Mouse (Mus musculus): ENCODE measurements around the gene Nup93.

Gene Nup93

DNA sequence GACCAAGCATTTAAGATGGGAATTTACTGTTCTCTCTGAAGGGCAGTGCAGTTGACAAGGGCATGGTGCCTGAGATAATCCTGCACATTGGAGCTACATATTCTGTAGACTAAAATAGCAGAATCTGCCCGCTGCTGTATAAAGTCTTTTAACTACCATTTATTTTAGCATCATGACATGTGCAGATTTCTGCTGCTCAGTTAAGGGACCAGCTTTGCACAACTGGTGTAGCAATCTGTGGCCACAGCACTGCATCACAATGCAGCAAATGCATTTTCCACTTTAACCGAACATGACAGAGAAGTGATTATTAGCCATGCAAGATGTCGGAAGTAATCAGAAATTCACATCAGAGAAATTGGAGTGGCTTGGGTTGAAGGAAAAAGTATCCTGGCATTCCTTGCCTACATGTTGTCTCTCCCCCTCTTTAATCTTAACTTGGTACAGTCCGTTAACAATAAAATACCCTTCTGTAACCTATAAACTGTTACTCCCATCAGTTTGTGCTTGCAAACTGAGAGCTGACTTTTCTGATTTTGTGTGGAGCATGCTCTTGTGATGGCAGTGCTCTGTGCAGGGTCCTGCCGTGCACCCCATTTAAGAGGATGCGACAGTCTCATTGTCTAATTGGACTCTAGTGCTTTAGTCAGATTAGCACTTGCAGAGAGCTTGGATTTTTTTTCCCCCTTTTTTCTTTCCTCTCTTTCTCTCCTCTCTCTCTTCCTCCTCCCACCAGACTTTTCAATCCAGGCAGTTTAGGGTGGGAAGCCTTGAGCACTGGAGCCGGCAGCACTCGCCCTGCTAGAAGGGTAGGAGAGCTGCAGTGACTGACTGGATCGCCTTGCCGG lies 52.2 kb downstream of the Nup93 start:
- peak; percentile 69 to 73 for DNase-seq (ENCODE audit: low spot score in 2 of 2)

DNA sequence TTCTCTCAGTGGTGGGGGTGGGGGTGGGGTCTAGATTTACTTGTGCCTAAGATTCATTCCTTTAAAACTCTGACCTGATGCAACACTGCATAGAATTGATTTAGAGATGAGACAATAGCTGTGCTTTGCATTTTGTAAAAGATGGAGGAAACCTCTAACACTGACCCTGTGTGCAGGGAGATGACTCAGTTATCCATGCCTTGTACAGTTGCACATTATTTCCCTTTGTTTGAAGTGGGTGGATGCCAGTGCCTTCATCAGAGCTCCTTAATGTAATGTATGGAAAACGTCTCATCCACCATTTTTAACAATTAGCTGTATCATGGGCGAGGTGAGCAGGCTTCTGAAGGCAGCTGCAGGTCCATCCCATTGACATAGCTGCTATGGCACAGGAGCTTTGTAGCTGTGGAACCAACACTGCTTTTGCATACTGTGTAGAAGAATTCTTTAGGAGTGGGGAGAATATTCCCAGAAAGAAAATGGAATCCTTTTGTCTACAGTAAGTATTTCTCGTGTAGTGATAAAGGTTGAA lies 54.1 kb downstream of the Nup93 start:
- no peak for DNase-seq (ENCODE audit: low spot score in 2 of 2)

GRCm38 (mm10) chr8:94270309-94270708 lies 55.9 kb downstream of the Nup93 start:
- no peak for DNase-seq (ENCODE audit: low spot score in 2 of 2)

GRCm38 (mm10) chr8:94271102-94271501 lies 56.7 kb downstream of the Nup93 start:
- DNase-seq (ENCODE audit: low spot score in 2 of 2) = no peak

- no peak for DNase-seq (ENCODE audit: low spot score in 2 of 2)
Observed at GRCm38 (mm10) chr8:94272612-94273011, 58.2 kb downstream of the Nup93 start.

DNA sequence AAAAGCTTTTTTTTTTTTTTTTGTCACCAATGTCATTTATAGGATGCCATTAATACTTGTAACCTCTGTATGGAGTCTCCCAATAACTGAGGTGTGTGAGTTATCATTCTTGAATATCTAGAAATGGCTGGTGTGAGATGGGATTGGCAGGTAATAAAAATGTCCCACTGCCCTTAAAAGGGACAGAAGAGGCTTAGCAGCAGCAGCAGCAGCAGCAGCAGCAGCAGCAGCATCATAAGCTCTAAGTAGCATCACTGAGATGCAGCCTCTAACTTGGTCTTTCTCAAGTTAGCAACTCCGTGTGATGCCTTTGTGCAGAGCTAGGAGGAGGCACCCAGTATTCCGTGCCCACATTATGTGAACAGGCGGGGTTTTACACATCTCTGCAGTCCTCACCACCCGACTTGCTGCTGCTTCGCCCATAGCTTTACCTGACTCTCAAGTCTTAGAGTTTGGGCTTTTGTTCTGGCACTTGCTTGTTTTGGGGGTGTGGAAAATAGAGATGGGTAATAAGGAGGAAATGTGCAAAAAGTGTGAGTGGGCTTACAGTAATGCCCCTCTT lies 59.0 kb downstream of the Nup93 start:
- no peak for DNase-seq (ENCODE audit: low spot score in 2 of 2)

DNA sequence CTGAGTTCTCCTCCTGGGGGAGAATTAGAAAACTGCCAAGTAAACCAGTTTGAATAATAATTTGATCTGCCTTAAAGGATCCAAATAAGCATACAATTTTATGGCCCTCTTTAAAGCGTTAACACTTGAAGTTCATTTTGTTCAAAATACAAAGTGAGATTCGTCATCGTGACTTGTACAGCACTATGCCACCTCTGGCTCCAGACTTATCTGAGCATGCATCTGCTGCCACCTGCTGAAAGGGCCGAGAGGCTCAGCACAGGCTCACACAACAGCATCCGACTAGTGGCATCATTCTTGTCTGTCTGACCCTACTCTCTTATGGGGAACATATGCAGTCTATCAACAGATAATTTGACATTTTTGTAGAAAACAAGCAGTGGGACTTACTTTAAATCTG lies 59.7 kb downstream of the Nup93 start:
- peak in 1 of 2 experiments; percentile 45 for DNase-seq (ENCODE audit: low spot score in 2 of 2)

GRCm38 (mm10) chr8:94278295-94278694 lies 63.9 kb downstream of the Nup93 start:
- no peak for DNase-seq (ENCODE audit: low spot score in 2 of 2)

DNA sequence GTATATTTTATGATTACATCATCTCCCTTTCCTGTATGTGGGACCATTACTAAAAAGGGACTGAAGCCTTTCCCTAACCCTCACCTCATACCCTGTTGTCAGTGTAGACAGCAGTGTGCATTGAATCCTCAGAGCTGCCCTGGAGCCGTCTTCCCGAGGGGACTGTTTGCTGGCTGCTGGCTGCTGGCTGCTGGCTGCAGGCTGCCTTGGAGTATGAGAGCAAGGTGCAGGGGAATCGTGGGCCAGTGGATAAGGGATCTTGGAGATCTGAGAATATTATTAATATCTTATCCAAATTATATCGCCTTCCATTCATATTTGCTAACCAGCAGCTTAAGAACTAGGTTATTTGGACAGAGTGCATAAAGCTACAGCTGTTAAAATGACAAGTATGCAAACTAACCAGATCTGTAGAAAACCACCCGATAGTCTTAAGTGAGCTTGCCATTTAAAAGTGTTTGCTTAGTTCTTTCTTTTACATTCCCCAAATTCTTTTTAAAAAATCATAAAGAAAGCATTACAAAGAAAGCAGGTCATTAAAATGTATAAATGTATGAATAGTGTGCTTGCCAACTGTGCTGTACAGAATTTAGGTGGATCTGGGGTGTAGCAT lies 65.7 kb downstream of the Nup93 start:
- no peak for DNase-seq (ENCODE audit: low spot score in 2 of 2)

DNA sequence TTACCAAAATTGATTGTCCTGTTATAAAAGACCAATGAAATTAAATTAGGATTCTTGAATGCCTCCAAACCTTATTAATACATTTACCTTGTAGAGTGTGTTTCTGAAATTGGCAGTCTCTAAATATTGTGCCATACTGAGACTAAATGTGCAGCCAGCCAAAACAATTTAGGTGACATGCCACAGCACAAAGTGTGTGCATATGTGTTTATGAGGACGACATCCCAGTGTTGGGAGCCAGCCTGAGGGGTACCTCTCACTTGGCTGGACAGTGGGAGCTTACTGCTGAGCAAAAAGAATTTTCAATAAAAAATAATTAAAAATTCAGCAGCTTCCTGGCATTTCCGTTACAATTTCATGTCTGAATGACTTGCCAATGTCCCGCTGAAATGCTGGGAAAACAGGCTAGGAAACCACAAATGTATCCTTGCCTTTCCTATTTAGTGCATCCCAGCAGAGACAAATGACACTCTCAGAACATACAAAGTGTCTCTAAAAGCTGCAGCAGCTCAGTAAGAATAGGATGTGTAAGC lies 68.2 kb downstream of the Nup93 start:
- DNase-seq (ENCODE audit: low spot score in 2 of 2) = no peak

DNA sequence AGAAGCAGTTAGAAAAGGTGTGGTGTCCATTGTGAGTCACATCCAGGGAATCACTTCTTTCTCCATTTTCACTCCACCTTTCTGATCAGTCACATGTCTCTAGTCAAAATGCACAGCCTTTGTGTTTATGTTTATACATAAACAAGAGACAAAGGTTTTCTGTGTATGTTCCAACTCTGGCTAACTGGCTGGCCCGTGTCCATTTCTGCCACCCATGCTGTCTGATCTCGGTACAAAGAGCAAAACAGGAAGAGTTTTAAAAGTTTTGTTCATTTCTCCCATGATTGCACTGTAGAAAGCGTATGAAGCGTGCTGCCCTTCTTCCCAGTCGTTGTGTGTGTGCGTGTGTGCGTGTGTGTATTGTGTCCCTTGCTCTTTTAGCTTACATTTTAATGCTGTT lies 69.8 kb downstream of the Nup93 start:
- no peak for DNase-seq (ENCODE audit: low spot score in 2 of 2)

DNA sequence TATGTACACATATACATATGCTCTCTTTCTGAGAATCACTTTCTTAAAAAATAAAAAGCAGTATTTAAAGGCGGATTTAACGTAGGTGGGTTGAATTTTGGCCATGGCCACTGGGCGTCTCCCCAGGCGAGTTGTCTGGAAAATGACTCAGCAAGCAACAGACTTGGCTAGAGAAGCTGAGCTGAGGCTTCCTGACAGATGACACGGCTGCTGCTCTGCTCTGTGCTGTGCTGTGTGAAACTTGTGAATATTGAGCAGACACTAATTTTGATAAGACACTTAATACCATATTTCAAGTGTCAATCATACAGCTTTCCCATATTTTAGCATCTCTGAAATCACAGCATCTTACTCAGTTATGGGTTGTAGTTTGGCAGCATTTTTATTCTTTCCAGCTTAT lies 76.2 kb downstream of the Nup93 start:
- DNase-seq (ENCODE audit: low spot score in 2 of 2) = no peak

DNA sequence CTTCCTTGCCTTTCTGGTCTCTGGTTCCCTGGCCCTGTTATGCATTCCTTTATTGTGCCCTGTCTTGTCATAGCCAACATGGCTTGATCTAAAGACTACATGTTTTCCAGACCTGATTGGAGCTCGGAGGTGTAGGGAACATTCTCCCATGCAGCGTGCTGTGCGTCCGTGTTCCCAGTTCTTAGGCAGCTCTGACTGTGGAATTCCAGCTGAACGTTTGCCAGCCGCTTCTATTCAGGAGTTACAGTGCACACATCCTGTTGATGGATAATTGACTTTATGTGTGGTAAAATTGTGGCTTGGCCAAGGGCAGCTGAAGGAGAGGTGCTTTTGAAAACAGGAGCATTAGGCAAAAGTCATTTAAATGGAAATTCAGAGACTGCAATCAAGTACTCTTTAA lies 77.7 kb downstream of the Nup93 start:
- peak in 1 of 2 experiments; percentile 61 for DNase-seq (ENCODE audit: low spot score in 2 of 2)

DNA sequence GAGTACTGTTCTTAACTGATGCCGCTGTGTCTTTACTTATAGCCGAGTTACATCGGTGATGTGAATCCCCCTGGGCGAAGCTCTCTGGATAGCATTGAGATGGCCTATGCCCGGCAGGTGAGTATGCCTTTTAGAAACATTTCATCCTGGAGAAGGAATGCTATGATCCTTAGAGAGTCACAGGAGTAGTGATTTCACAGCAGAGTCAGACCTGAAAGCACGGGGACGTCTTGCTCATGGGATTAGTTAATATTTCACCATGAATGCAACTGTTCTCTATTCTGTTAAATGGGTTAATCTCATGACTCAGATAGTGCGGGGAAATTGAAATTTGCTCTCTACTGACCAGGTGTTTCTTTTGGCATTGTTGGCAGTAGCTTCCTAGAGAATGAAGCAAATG lies 78.3 kb downstream of the Nup93 start:
- no peak for DNase-seq (ENCODE audit: low spot score in 2 of 2)

GRCm38 (mm10) chr8:94295687-94296086 lies 81.3 kb downstream of the Nup93 start:
- peak in 1 of 2 experiments; percentile 52 for DNase-seq (ENCODE audit: low spot score in 2 of 2)

DNA sequence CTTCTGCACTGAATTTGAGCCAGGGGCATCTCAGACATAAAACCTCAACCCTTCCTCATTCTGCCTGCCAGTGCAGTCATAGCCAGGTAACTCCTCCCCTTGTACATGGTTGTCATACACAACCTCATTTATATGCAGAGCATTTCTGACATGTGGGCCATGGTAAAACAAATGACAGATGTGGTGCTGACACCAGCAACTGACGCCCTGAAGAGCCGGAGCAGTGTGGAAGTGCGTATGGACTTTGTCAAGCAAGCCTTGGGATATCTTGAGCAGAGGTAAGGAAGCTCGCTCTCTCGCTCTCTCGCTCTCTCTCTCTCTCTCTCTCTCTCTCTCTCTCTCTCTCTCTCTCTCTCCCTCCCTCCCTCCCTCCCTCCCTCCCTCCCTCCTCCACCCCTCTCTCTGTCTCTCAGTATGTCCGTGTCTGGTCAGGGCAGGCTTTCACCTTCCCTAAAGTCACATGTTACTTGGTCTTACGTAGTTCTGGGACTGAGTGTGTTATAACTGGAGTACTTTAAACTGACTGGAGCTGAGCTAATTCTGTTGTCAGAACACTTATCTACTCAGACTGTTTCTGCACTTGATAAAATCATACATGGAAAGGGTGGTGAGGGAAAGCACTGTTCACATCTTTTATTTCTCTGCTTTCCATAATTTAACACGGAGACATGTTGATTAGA lies 82.1 kb downstream of the Nup93 start:
- DNase-seq (ENCODE audit: low spot score in 2 of 2) = no peak

- no peak for DNase-seq (ENCODE audit: low spot score in 2 of 2)
Observed at GRCm38 (mm10) chr8:94297101-94297500, 82.7 kb downstream of the Nup93 start.

DNA sequence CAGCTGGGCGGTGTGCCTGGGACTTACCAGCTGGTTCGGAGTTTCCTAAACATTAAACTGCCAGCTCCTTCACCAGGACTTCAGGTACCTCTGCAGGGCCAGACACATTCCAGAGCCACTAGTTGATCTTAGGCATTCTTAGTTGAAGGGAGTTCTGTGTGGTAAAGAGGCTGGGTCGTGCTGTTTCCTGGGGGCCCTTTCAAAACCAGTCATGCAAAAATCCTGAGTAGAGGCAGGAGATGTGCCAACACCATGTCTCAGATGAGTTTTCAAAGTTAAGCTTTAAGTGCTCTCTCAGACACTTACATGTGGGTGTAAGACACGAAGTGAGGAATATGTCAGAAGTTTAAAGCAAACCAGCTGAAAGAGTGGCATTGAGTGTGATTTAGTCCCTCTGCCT lies 86.4 kb downstream of the Nup93 start:
- DNase-seq (ENCODE audit: low spot score in 2 of 2) = no peak

DNA sequence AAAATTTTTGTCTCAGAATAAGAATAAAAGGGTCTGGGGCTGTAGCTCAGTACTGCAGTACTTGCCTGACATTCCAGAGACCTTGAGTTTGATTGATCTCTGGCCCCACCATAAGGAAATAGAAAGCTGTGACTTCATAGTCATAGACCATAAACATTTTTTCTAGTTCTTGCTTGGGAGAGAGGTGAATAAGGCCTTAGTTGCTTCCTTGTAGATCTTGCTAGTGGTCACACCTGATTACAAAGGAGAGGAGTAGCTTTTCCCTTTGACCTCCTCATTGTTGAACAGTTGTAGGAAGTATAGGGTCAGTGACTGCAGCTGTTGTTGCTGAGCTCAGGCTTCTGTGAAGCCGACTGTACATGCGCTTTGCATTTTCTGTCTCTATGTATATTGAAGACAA lies 90.0 kb downstream of the Nup93 start:
- DNase-seq (ENCODE audit: low spot score in 2 of 2) = no peak

DNA sequence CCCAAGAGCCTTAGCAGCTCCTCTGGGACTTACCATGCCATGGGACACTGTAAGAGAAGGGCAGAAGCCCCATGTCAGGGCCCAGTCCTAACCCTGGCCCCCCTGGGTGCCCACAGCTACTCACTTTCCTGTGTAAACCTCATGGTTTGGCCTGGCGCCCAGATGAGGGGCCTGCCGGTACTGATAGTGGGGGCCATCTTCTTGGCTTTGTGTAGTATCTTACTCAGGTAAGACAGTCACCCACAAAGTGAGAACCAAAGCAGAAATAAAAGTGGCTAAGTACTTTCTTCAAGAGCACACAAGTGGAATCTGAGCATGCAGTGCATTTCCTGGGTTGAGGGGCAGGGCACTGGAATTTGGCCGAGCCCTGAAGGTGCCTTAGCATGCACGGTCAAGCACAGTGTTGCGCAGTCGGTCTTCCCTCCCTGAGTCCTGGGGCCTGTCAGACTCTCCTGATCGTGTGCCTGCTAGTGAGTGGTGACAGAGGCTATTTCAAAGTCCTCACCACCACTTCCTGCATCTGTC lies 92.7 kb downstream of the Nup93 start:
- DNase-seq (ENCODE audit: low spot score in 2 of 2) = no peak

- DNase-seq (ENCODE audit: low spot score in 2 of 2) = no peak
Observed at GRCm38 (mm10) chr8:94307652-94308051, 93.3 kb downstream of the Nup93 start.

DNA sequence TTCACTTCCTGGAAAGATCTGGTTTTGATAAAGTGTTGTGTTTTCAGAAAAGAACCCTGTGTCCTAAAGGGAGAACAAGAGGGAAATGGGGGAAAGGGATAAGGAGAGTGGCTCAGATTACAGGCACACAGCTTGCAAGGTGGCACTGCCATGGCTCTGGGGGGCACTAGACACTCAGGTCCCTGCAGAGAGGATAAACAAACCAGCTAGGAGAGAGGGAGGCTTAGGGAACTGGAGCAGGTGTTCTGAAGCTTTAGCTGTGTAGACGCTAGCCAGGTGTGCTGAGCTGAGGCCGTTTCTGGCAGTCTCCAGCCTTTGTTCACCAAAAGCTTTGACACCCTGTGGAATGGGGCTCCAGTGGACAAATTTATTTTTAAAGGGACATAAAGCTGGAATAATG lies 99.7 kb downstream of the Nup93 start:
- no peak for DNase-seq (ENCODE audit: low spot score in 2 of 2)
